Mouse (Mus musculus) frontal cortex, postnatal 25 days (tissue): ENCODE data around the gene Gtpbp4.
"Not testable (repeated sequence)": the region's sequence is repeated elsewhere in the genome, so short reads cannot be mapped to it uniquely, and the experiment has no call there.

Source experiments
- DNase-seq, 2 experiments: peaks; one replicate each; pipeline ENCODE4 v3.0.0; 2022; ENCODE audit warnings: low spot score in 2 of 2

Gtpbp4 gene

GRCm38 (mm10) chr13:8972972-8973371 lies 22.9 kb downstream of the Gtpbp4 start:
- no peak for DNase-seq

- DNase-seq, result no peak
These were observed 23.5 kb downstream of the Gtpbp4 start for GRCm38 (mm10) chr13:8972369-8972768.

- DNase-seq, result no peak
These were observed 28.1 kb downstream of the Gtpbp4 start for GRCm38 (mm10) chr13:8967742-8968141.

GRCm38 (mm10) chr13:8965224-8965623 lies 30.7 kb downstream of the Gtpbp4 start:
- DNase-seq, result no peak

GRCm38 (mm10) chr13:8962266-8962665 lies 33.6 kb downstream of the Gtpbp4 start:
- not testable (repeated sequence) for DNase-seq

- DNase-seq, result not testable (repeated sequence)
These were observed 34.6 kb downstream of the Gtpbp4 start for GRCm38 (mm10) chr13:8961128-8961888.

- DNase-seq, result not testable (repeated sequence)
These were observed 36.3 kb downstream of the Gtpbp4 start for GRCm38 (mm10) chr13:8959554-8959953.

- DNase-seq, result not testable (repeated sequence)
These were observed 36.8 kb downstream of the Gtpbp4 start for GRCm38 (mm10) chr13:8959058-8959457.

- DNase-seq, result not testable (repeated sequence)
These were observed 39.0 kb downstream of the Gtpbp4 start for GRCm38 (mm10) chr13:8956873-8957272.

GRCm38 (mm10) chr13:8955127-8955526 lies 40.8 kb downstream of the Gtpbp4 start:
- DNase-seq, result not testable (repeated sequence)

- DNase-seq, result not testable (repeated sequence)
These were observed 43.3 kb downstream of the Gtpbp4 start, which contains the start of gene Idi2 for GRCm38 (mm10) chr13:8952563-8952962. Gene Idi2, plus strand, starts transcription at chr13:8952863.

- DNase-seq, result not testable (repeated sequence)
These were observed 47.8 kb downstream of the Gtpbp4 start, which contains the start of gene Gm9745 for GRCm38 (mm10) chr13:8948131-8948530. Gene Gm9745, minus strand, starts transcription at chr13:8948231.

GRCm38 (mm10) chr13:8943828-8944227 lies 52.1 kb downstream of the Gtpbp4 start:
- not testable (repeated sequence) for DNase-seq

GRCm38 (mm10) chr13:8941701-8942100 lies 54.2 kb downstream of the Gtpbp4 start:
- DNase-seq, result not testable (repeated sequence)

- DNase-seq, result not testable (repeated sequence)
These were observed 54.8 kb downstream of the Gtpbp4 start for GRCm38 (mm10) chr13:8941110-8941509.

GRCm38 (mm10) chr13:8937611-8938140 lies 58.2 kb downstream of the Gtpbp4 start:
- not testable (repeated sequence) for DNase-seq

- no peak for DNase-seq
These were observed 62.4 kb downstream of the Gtpbp4 start for GRCm38 (mm10) chr13:8933499-8933898.
